Mouse (Mus musculus): Measurements from ENCODE around the gene Ssbp3.

DNA sequence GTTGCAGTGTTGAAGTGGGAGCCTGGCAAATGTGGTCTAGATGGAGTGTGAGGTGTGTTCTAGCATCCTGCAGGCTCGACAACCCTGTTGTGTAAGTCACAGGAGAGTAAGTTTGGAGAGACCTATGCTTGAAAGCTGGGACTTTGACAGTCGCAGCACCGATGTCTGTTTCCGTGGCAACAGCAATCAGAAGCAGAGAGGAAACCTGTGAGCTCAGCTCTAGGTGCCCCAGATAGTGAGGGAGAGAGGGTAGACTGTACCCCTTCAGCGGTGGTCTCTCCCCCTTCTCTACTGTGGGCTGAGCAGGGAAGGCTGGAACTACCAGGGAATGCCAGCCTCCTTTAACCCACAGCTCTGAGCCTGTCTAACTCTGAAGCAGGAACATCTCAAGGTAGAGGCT is 11.6 kb upstream of the Ssbp3 start:
- no peak for TF ChIP-seq CTCF (conservative IDR thresholded peaks at IDR 0.05; ENCODE audit: low read length)
- no peak for TF ChIP-seq POU5F1 (IDR thresholded peaks at IDR 0.05; ENCODE audit: borderline replicate concordance, low read length)

All from E14TG2a.4 (cell line).